Mouse (Mus musculus) liver, embryonic 16.5 days (tissue): ENCODE measurements at regions not wholly inside any gene's neighbourhood (a gene's known extent, or its start where the extent isn't known, plus 50 kb on each side); places are given as distances from the start of the nearest gene placed in this dataset.

ENCODE experiments used
- ATAC-seq: fragments of 200-750 bp; cut with Nextera tagmentation; 2 replicates; pipeline ENCODE4 v1.8.0; 2017; ENCODE audit warnings: low read depth, mild to moderate bottlenecking, moderate number of reproducible peaks, moderate library complexity
- H3K27ac ChIP-seq: fragments of 300-500 bp; sonication (generic); 2 replicates; pipeline ENCODE4 v1.5.1; 2014; ENCODE audit warnings: mild to moderate bottlenecking, low read length
- H3K27me3 ChIP-seq: fragments of 300-500 bp; sonication (generic); 2 replicates; pipeline ENCODE4 v1.6.1; 2014; ENCODE audit warnings: low read depth, low read length, mixed read lengths; ENCODE audit not compliant: control insufficient read depth, insufficient read depth
- H3K36me3 ChIP-seq: fragments of 300-500 bp; sonication (generic); 2 replicates; pipeline ENCODE4 v1.6.1; 2014; ENCODE audit warnings: mild to moderate bottlenecking; ENCODE audit not compliant: control insufficient read depth, insufficient read depth
- H3K4me1 ChIP-seq: fragments of 300-500 bp; sonication (generic); 2 replicates; pipeline ENCODE4 v1.6.1; 2014; ENCODE audit warnings: low read depth, low read length, mixed read lengths; ENCODE audit not compliant: control insufficient read depth
- H3K4me2 ChIP-seq: fragments of 300-500 bp; sonication (generic); 2 replicates; pipeline ENCODE4 v1.6.1; 2014; ENCODE audit warnings: low read depth, low read length, mixed read lengths
- H3K4me3 ChIP-seq: fragments of 300-500 bp; sonication (generic); 2 replicates; pipeline ENCODE4 v1.5.1; 2014; ENCODE audit warnings: low read depth, mild to moderate bottlenecking, low read length
- H3K9ac ChIP-seq: fragments of 300-500 bp; sonication (generic); 2 replicates; pipeline ENCODE4 v1.6.1; 2014; ENCODE audit warnings: low read depth, low read length
- H3K9me3 ChIP-seq: fragments of 300-500 bp; sonication (generic); replicated peaks from 2 replicates; pipeline ENCODE4 v1.6.1; 2016; ENCODE audit warnings: low read length; ENCODE audit not compliant: control insufficient read depth
- WGBS: fragments of 180-500 bp; shearing (Covaris S2); extraction: QIAGEN DNeasy Blood & Tissue Kit; methylation state at CpG from one replicate; pipeline ENCODE4 v1.1.7; 2014; ENCODE audit not compliant: insufficient replicate concordance; 5-methylcytosine and 5-hydroxymethylcytosine counted together

DNA sequence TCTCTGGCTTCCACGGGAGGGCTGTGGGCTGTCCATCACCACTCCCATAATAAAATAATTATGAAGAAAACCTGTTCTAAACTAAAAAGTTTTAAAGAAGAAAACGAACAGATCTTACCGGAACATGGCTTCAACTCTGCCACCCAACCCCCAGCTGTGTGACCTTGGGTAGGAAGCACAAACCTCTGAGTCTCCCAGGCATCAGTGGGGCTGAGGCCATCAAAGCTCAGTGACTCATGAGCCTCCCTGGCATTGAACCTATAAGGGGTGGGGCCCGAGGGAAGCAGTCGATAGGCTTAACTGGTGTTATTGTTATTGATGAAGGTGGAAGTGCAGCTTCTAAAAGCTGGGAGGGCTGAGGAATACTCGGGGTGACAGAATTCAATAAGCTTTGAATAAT lies 83.1 kb upstream of the Zc3h12a start:
- WGBS, result 59% methylated on average over 6 of the region's 6 CpGs
- ATAC-seq, result no peak
- H3K36me3 ChIP-seq, result no peaks in the 10 kb centered on the region

DNA sequence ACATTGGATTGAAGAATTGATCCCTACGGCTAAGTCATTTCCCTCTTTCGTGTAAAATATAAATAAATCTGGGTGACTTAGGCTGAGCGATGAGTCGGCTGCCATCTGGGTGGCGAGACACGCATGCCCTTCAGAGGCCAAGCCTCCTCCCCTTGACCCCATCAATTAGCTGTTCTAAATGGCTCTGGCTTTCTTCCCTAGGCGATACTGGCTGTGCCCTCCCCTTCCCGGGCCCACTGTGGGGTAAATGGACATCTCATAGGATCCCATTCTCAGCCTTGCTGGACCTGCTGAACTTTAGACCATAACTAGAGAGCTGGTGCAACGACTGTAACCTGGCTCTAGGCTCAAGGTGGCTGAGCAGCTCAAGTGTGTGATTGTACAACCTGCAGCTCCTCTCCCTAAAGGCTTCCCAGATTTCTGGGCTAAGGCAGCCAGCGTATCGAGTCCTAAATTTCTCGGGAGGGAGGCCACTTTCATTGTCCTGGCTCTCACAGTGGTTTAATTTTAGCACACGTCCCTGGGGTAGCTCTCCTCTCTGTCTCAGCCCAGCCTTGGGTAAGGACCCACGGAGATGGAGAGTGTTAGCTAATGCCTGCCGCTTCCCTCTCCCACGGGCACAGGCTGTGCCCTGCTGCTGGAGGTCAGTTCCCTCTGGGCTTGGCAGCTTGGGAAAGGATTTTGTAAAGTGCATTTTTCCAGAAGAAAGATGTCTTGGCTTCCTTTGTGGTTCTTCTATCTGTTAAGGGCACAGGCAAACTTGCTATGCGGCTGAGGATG lies 80.7 kb upstream of the Zc3h12a start:
- WGBS, result 61% methylated on average over 17 of the region's 17 CpGs
- no peak for ATAC-seq

More for the DNA sequence above, 83.1 kb upstream of the Zc3h12a start:
- H3K4me2 ChIP-seq, result no peak overlapping the region
- H3K9me3 ChIP-seq, result no peaks in the 10 kb centered on the region; the same call in 1 of the 2 replicates
- H3K27me3 ChIP-seq, result no peaks in the 10 kb centered on the region
- H3K9ac ChIP-seq, result no peak overlapping the region
- H3K27ac ChIP-seq, result no peak overlapping the region
- H3K4me3 ChIP-seq, result no peak overlapping the region
- H3K4me1 ChIP-seq, result no peaks in the 10 kb centered on the region

DNA sequence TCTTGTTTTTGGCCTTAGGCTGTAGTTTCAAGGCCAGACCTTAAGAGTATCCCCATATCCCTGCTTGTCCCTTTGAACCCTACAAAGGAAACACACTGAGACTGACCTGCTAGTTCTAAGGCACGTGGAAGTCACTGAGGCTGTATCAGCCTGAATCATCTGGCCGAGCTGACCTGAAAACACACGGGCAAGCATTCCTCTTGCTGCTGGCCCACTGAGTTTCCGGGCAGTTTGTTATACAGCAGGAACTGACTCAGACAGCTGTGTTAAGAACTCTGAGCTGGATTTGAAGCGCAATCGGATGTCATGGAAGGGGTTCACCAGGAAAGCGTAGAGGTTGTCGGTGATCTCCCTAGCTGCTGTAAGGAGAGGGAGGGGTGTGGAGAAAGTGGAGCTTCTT lies 75.9 kb upstream of the Zc3h12a start:
- 55% methylated on average over 8 of the region's 8 CpGs for WGBS
- H3K4me3 ChIP-seq, result no peak overlapping the region
- no peak overlapping the region for H3K27ac ChIP-seq
- no peak overlapping the region for H3K9ac ChIP-seq
- H3K36me3 ChIP-seq, result no peaks in the 10 kb centered on the region
- no peaks in the 10 kb centered on the region for H3K4me1 ChIP-seq
- no peaks in the 10 kb centered on the region for H3K27me3 ChIP-seq
- H3K4me2 ChIP-seq, result no peak overlapping the region
- H3K9me3 ChIP-seq, result no peaks in the 10 kb centered on the region
- ATAC-seq, result no peak

More for the DNA sequence above, 80.7 kb upstream of the Zc3h12a start:
- Histone ChIP-seq H3K27ac (no peak overlapping the region), H3K9me3 (no peaks in the 10 kb centered on the region), H3K4me3 (no peak overlapping the region), H3K36me3 (no peaks in the 10 kb centered on the region), H3K4me2 (no peak overlapping the region), H3K27me3 (no peaks in the 10 kb centered on the region), H3K4me1 (no peaks in the 10 kb centered on the region), H3K9ac (no peak overlapping the region)

GRCm38 (mm10) chr4:125201638-125202325 lies 74.1 kb upstream of the Zc3h12a start:
- H3K36me3 ChIP-seq, result no peaks in the 10 kb centered on the region
- no peaks in the 10 kb centered on the region for H3K27me3 ChIP-seq
- H3K27ac ChIP-seq, result no peak overlapping the region
- ATAC-seq, result no peak
- H3K9me3 ChIP-seq, result no peaks in the 10 kb centered on the region
- WGBS, result 58% methylated on average over 12 of the region's 12 CpGs
- H3K4me1 ChIP-seq, result no peaks in the 10 kb centered on the region
- no peak overlapping the region for H3K4me3 ChIP-seq
- no peak overlapping the region for H3K9ac ChIP-seq
- H3K4me2 ChIP-seq, result no peak overlapping the region

- ATAC-seq, result no peak
- Histone ChIP-seq H3K9ac (no peak overlapping the region), H3K4me2 (no peak overlapping the region), H3K9me3 (no peaks in the 10 kb centered on the region), H3K27ac (no peak overlapping the region), H3K27me3 (no peaks in the 10 kb centered on the region), H3K4me1 (no peaks in the 10 kb centered on the region), H3K36me3 (no peaks in the 10 kb centered on the region), H3K4me3 (no peak overlapping the region)
- WGBS, result 37% methylated on average over 5 of the region's 5 CpGs
These were observed 73.1 kb upstream of the Zc3h12a start for GRCm38 (mm10) chr4:125200762-125201161.

GRCm38 (mm10) chr4:125199281-125199680 lies 71.6 kb upstream of the Zc3h12a start:
- no peak for ATAC-seq
- no peak overlapping the region for H3K4me3 ChIP-seq
- no peak overlapping the region for H3K27ac ChIP-seq
- no peak overlapping the region for H3K9ac ChIP-seq
- no peak overlapping the region for H3K4me2 ChIP-seq
- no peaks in the 10 kb centered on the region for H3K27me3 ChIP-seq
- H3K36me3 ChIP-seq, result no peaks in the 10 kb centered on the region
- no peaks in the 10 kb centered on the region for H3K4me1 ChIP-seq
- WGBS, result 38% methylated on average over 5 of the region's 5 CpGs
- H3K9me3 ChIP-seq, result no peaks in the 10 kb centered on the region

GRCm38 (mm10) chr4:125195901-125196435 lies 68.3 kb upstream of the Zc3h12a start:
- ATAC-seq, result no peak
- Histone ChIP-seq H3K36me3 (no peaks in the 10 kb centered on the region), H3K4me3 (no peak overlapping the region), H3K4me2 (no peak overlapping the region), H3K9ac (no peak overlapping the region), H3K4me1 (no peaks in the 10 kb centered on the region), H3K27me3 (no peaks in the 10 kb centered on the region), H3K9me3 (no peaks in the 10 kb centered on the region), H3K27ac (no peak overlapping the region)
- 47% methylated on average over 7 of the region's 7 CpGs for WGBS

DNA sequence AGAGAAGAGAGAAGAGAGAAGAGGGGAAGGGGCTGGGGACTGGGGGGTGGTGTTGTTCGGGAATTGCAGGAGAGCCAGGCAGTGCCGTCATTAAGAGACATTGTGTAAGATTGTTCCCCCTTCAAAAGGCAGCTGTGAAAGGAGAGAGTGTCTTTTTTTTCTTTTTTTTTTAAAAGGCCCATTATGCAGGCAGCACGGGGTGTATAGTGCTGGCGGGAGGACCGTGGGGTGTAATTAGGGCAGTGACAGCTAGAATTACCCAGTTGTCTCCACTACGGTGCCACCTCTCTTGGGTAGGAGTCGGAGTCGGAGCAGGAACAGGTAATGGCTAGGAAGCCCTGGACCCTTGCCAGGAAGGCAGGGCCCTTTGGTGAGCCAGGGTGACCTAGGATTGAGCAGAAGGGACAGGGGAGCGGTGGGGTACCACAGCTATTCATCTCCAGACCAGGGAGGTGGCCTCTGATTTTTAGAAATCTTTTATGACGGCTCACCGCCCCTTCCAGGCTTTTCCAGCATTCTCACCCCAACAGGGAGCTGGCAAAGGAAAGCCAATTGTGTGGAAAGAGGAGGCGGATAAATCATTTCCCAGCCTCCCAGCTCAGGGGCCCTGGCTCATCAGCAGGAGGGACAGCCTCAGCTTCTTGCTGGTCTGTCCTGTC lies 67.2 kb upstream of the Zc3h12a start:
- H3K27me3 ChIP-seq, result no peaks in the 10 kb centered on the region
- 37% methylated on average over 12 of the region's 12 CpGs for WGBS
- H3K9me3 ChIP-seq, result no peaks in the 10 kb centered on the region
- ATAC-seq, result no peak
- H3K4me1 ChIP-seq, result no peaks in the 10 kb centered on the region
- no peak overlapping the region for H3K4me3 ChIP-seq
- H3K36me3 ChIP-seq, result no peaks in the 10 kb centered on the region
- H3K27ac ChIP-seq, result no peak overlapping the region
- no peak overlapping the region for H3K9ac ChIP-seq
- no peak overlapping the region for H3K4me2 ChIP-seq

DNA sequence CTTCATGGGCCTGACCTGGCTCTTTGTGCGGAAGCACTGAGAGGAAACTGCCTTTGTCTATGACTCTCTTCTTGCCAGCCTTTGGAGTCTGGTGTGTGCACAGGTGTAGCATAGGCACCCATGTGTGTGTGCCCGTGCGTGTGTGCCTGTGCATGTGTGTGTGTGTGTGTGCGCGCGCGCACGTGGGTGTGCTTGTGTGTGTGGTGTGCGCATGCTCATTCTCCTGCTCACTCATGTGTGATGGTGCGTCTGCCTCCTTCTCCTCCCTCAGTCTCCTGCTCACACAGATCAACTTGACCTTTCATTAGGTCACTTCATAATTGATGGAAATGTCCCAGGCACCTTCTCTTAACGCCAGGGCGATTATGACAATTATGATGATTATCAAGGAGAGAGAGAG lies 66.7 kb upstream of the Zc3h12a start:
- Histone ChIP-seq H3K9ac (no peak overlapping the region), H3K4me1 (no peaks in the 10 kb centered on the region), H3K27ac (no peak overlapping the region), H3K4me2 (no peak overlapping the region), H3K36me3 (no peaks in the 10 kb centered on the region), H3K4me3 (no peak overlapping the region), H3K27me3 (no peaks in the 10 kb centered on the region), H3K9me3 (no peaks in the 10 kb centered on the region)
- no peak for ATAC-seq
- WGBS, result 79% methylated on average over 12 of the region's 12 CpGs
